Mouse (Mus musculus) cortical plate, adult 2 months (tissue): ENCODE measurements at regions not wholly inside any gene's neighbourhood (a gene's known extent, or its start where the extent isn't known, plus 50 kb on each side); places are given as distances from the start of the nearest gene placed in this dataset.

Experiments
- H3K27ac ChIP-seq: fragments of 200-500 bp; 2 replicates; pipeline ENCODE4 v1.5.1; 2012; ENCODE audit warnings: low read length, control low read depth, inconsistent platforms; ENCODE audit not compliant: insufficient read depth
- H3K4me1 ChIP-seq: fragments of 200-500 bp; 2 replicates; pipeline ENCODE4 v1.6.1; 2011; ENCODE audit warnings: low read length; ENCODE audit not compliant: control insufficient read depth, insufficient read depth
- H3K4me3 ChIP-seq: fragments of 200-500 bp; 2 replicates; pipeline ENCODE4 v1.5.1; 2011; ENCODE audit warnings: mild to moderate bottlenecking, low read length, control low read depth; ENCODE audit not compliant: insufficient read depth
- CTCF ChIP-seq: fragments of 200-500 bp; IDR thresholded peaks from 2 replicates; pipeline ENCODE4 v1.5.1; 2011; ENCODE audit warnings: mild to moderate bottlenecking, control low read depth, low read length; ENCODE audit not compliant: insufficient read depth; ENCODE audit errors: extremely low read depth
- POLR2A ChIP-seq: fragments of 200-500 bp; IDR thresholded peaks from 2 replicates; pipeline ENCODE4 v1.6.1; 2011; ENCODE audit warnings: mild to moderate bottlenecking, low read length, control low read depth; ENCODE audit not compliant: insufficient read depth; ENCODE audit errors: extremely low read depth

- peaks cover 1% of the 10 kb centered on the region; the same call in 1 of the 2 replicates for H3K4me1 ChIP-seq
- TF ChIP-seq POLR2A (no peak), CTCF (no peak)
- peak overlapping the region; percentile 96 for H3K27ac ChIP-seq
- peak overlapping the region; percentile 97 for H3K4me3 ChIP-seq
Observed at GRCm38 (mm10) chr3:17795271-17796260, 152.6 kb upstream of the Cypt12 start.

- peaks cover 4% of the 10 kb centered on the region for H3K4me1 ChIP-seq
- peak overlapping the region; percentile 97; the same call in 1 of the 2 replicates for H3K4me3 ChIP-seq
- TF ChIP-seq CTCF, result no peak
- peak; percentile 65; the same call in 1 of the 2 replicates for TF ChIP-seq POLR2A
- peak overlapping the region; percentile 38; the same call in 1 of the 2 replicates for H3K27ac ChIP-seq
Observed at GRCm38 (mm10) chr3:17796766-17797165, 151.4 kb upstream of the Cypt12 start.

GRCm38 (mm10) chr3:17798399-17798798 is 149.8 kb upstream of the Cypt12 start:
- TF ChIP-seq POLR2A (peak; percentile 36; the same call in 1 of the 2 replicates), CTCF (peak; percentile 74)
- H3K4me3 ChIP-seq, result no peak overlapping the region
- no peak overlapping the region; the same call in 1 of the 2 replicates for H3K27ac ChIP-seq
- peaks cover 4% of the 10 kb centered on the region for H3K4me1 ChIP-seq

- TF ChIP-seq CTCF (no peak), POLR2A (no peak)
- Histone ChIP-seq H3K27ac (no peak overlapping the region), H3K4me1 (peaks cover 4% of the 10 kb centered on the region), H3K4me3 (no peak overlapping the region)
Observed at GRCm38 (mm10) chr3:17799120-17799519, 149.1 kb upstream of the Cypt12 start.

- H3K4me1 ChIP-seq, result peaks cover 4% of the 10 kb centered on the region
- H3K27ac ChIP-seq, result no peak overlapping the region
- TF ChIP-seq POLR2A (no peak), CTCF (no peak)
- H3K4me3 ChIP-seq, result no peak overlapping the region
Observed at GRCm38 (mm10) chr3:17800810-17801209, 147.4 kb upstream of the Cypt12 start.

- Histone ChIP-seq H3K27ac (peak overlapping the region; percentile 42; the same call in 1 of the 2 replicates), H3K4me1 (peaks cover 2% of the 10 kb centered on the region; the same call in 1 of the 2 replicates), H3K4me3 (no peak overlapping the region)
- TF ChIP-seq POLR2A (no peak), CTCF (no peak)
Observed at GRCm38 (mm10) chr3:17801479-17801878, 146.7 kb upstream of the Cypt12 start.

GRCm38 (mm10) chr3:17805185-17805584 is 143.0 kb upstream of the Cypt12 start:
- Histone ChIP-seq H3K4me3 (no peak overlapping the region), H3K27ac (no peak overlapping the region), H3K4me1 (peaks cover 2% of the 10 kb centered on the region; the same call in 1 of the 2 replicates)
- TF ChIP-seq CTCF (no peak), POLR2A (no peak)

GRCm38 (mm10) chr3:17811290-17811689 is 136.9 kb upstream of the Cypt12 start:
- peaks cover 1% of the 10 kb centered on the region; the same call in 1 of the 2 replicates for H3K4me1 ChIP-seq
- H3K4me3 ChIP-seq, result no peak overlapping the region
- no peak overlapping the region for H3K27ac ChIP-seq
- TF ChIP-seq POLR2A (no peak), CTCF (no peak)

GRCm38 (mm10) chr3:17824201-17824600 is 124.0 kb upstream of the Cypt12 start:
- Histone ChIP-seq H3K27ac (no peak overlapping the region), H3K4me1 (no peaks in the 10 kb centered on the region), H3K4me3 (no peak overlapping the region)
- no peak for TF ChIP-seq POLR2A
- TF ChIP-seq CTCF, result no peak
